Mouse (Mus musculus) MEL (cell line): ENCODE measurements at regions not wholly inside any gene's neighbourhood (a gene's known extent, or its start where the extent isn't known, plus 50 kb on each side); places are given as distances from the start of the nearest gene placed in this dataset.

Experiments used
- DNase-seq: peaks from one replicate; pipeline ENCODE4 v3.0.0; 2011; ENCODE audit warnings: low read depth, low spot score
- H3K27ac ChIP-seq: 2 replicates; pipeline ENCODE4 v1.5.1; 2012; ENCODE audit warnings: low read depth, mild to moderate bottlenecking, control low read depth, low read length, moderate library complexity; ENCODE audit not compliant: control insufficient read depth
- H3K27me3 ChIP-seq, 2 experiments: fragments of 150-350 bp in 1 of 2; sonication (generic) in 1 of 2; 2 replicates each; pipeline ENCODE4 v1.6.1; 2012; ENCODE audit warnings: low read length in 2 of 2, mild to moderate bottlenecking in 2 of 2, improper control_type of control experiment in 1 of 2, moderate library complexity in 1 of 2; ENCODE audit not compliant: insufficient read depth in 2 of 2, control insufficient read depth in 1 of 2
- H3K36me3 ChIP-seq, 2 experiments: 2 replicates each; pipeline ENCODE4 v1.6.1; 2012 to 2014; ENCODE audit warnings: low read length in 2 of 2, improper control_type of control experiment in 1 of 2, inconsistent platforms in 1 of 2, mild to moderate bottlenecking in 1 of 2; ENCODE audit not compliant: insufficient read depth in 2 of 2, control insufficient read depth in 1 of 2
- H3K4me1 ChIP-seq, 2 experiments: fragments of 150-350 bp in 1 of 2; sonication (generic) in 1 of 2; 2 replicates each; pipeline ENCODE4 v1.6.1; 2012; ENCODE audit warnings: low read length in 2 of 2, improper control_type of control experiment in 1 of 2, mild to moderate bottlenecking in 1 of 2; ENCODE audit not compliant: insufficient read depth in 2 of 2, control insufficient read depth in 1 of 2
- H3K4me3 ChIP-seq, 2 experiments: fragments of 150-350 bp in 1 of 2; sonication (generic) in 1 of 2; 2 replicates each; pipeline ENCODE4 v1.5.1; 2012; ENCODE audit warnings: low read depth in 2 of 2, low read length in 2 of 2, mild to moderate bottlenecking in 2 of 2, moderate library complexity in 2 of 2, control low read depth in 1 of 2, improper control_type of control experiment in 1 of 2; ENCODE audit not compliant: control insufficient read depth in 1 of 2, insufficient read depth in 1 of 2
- H3K79me2 ChIP-seq: 2 replicates; pipeline ENCODE4 v1.6.1; 2012; ENCODE audit warnings: mild to moderate bottlenecking, low read length, moderate library complexity; ENCODE audit not compliant: control insufficient read depth, poor library complexity, insufficient read depth
- H3K9ac ChIP-seq: 2 replicates; pipeline ENCODE4 v1.6.1; 2012; ENCODE audit warnings: low read depth, mild to moderate bottlenecking, control low read depth, low read length, moderate library complexity; ENCODE audit not compliant: control insufficient read depth, poor library complexity, severe bottlenecking
- H3K9me3 ChIP-seq: fragments of 150-350 bp; sonication (generic); replicated peaks from 2 replicates; pipeline ENCODE4 v1.6.1; 2012; ENCODE audit warnings: mild to moderate bottlenecking, low read length, improper control_type of control experiment, moderate library complexity; ENCODE audit not compliant: insufficient read depth
- BHLHE40 ChIP-seq: IDR thresholded peaks from 2 replicates; pipeline ENCODE4 v1.6.1; 2012; ENCODE audit warnings: low read depth, mild to moderate bottlenecking, inconsistent platforms, low read length, improper control_type of control experiment, borderline replicate concordance
- GABPA ChIP-seq: IDR thresholded peaks from 2 replicates; pipeline ENCODE4 v1.6.1; 2012; ENCODE audit warnings: low read depth, mild to moderate bottlenecking, inconsistent platforms, low read length, improper control_type of control experiment, moderate library complexity
- GATA1 ChIP-seq: IDR thresholded peaks from 2 replicates; pipeline ENCODE4 v1.6.1; 2011; ENCODE audit warnings: low read depth, low read length, improper control_type of control experiment
- HCFC1 ChIP-seq: IDR thresholded peaks from 2 replicates; pipeline ENCODE4 v1.6.1; 2012; ENCODE audit warnings: low read depth, mild to moderate bottlenecking, inconsistent platforms, low read length, improper control_type of control experiment, moderate library complexity
- KAT2A ChIP-seq: conservative IDR thresholded peaks from 2 replicates; pipeline ENCODE4 v1.6.1; 2012; ENCODE audit warnings: low read depth, low read length, improper control_type of control experiment, inconsistent platforms
- MAFK ChIP-seq: IDR thresholded peaks from 2 replicates; pipeline ENCODE4 v1.6.1; 2011; ENCODE audit warnings: low read depth, mild to moderate bottlenecking, low read length, improper control_type of control experiment, borderline replicate concordance
- MAX ChIP-seq: IDR thresholded peaks from 2 replicates; pipeline ENCODE4 v1.6.1; 2011; ENCODE audit warnings: low read length, improper control_type of control experiment
- MEF2A ChIP-seq: IDR thresholded peaks from 2 replicates; pipeline ENCODE4 v1.6.1; 2014; ENCODE audit warnings: low read depth, mild to moderate bottlenecking, inconsistent platforms, low read length, improper control_type of control experiment; ENCODE audit not compliant: poor library complexity, insufficient replicate concordance, severe bottlenecking; ENCODE audit errors: extremely low read depth
- MYC ChIP-seq: IDR thresholded peaks from 2 replicates; pipeline ENCODE4 v1.6.1; 2011; ENCODE audit warnings: low read depth, mild to moderate bottlenecking, low read length, improper control_type of control experiment, moderate library complexity
- NELFE ChIP-seq: IDR thresholded peaks from 2 replicates; pipeline ENCODE4 v1.6.1; 2011; ENCODE audit warnings: low read depth, low read length, improper control_type of control experiment
- NRF1 ChIP-seq: IDR thresholded peaks from 2 replicates; pipeline ENCODE4 v1.6.1; 2014; ENCODE audit warnings: low read depth, mild to moderate bottlenecking, inconsistent platforms, low read length, improper control_type of control experiment, moderate library complexity; ENCODE audit not compliant: poor library complexity, insufficient read depth, severe bottlenecking
- RAD21 ChIP-seq: IDR thresholded peaks from 2 replicates; pipeline ENCODE4 v1.6.1; 2011; ENCODE audit warnings: mild to moderate bottlenecking, low read depth, low read length, improper control_type of control experiment
- RCOR1 ChIP-seq: IDR thresholded peaks from 2 replicates; pipeline ENCODE4 v1.6.1; 2012; ENCODE audit warnings: low read depth, mild to moderate bottlenecking, inconsistent platforms, low read length, improper control_type of control experiment
- TAL1 ChIP-seq: IDR thresholded peaks from 2 replicates; pipeline ENCODE4 v1.6.1; 2012; ENCODE audit warnings: mild to moderate bottlenecking, inconsistent platforms, low read length, moderate library complexity, mixed read lengths
- UBTF ChIP-seq: IDR thresholded peaks from 2 replicates; pipeline ENCODE4 v1.6.1; 2012; ENCODE audit warnings: low read depth, mild to moderate bottlenecking, inconsistent platforms, low read length, improper control_type of control experiment, moderate library complexity, borderline replicate concordance; ENCODE audit not compliant: insufficient read depth
- USF1 ChIP-seq: IDR thresholded peaks from 2 replicates; pipeline ENCODE4 v1.6.1; 2014; ENCODE audit warnings: low read depth, mild to moderate bottlenecking, inconsistent platforms, low read length, improper control_type of control experiment, moderate library complexity
- ZNF384 ChIP-seq: IDR thresholded peaks from 2 replicates; pipeline ENCODE4 v1.6.1; 2012; ENCODE audit warnings: low read depth, mild to moderate bottlenecking, inconsistent platforms, low read length, improper control_type of control experiment

DNA sequence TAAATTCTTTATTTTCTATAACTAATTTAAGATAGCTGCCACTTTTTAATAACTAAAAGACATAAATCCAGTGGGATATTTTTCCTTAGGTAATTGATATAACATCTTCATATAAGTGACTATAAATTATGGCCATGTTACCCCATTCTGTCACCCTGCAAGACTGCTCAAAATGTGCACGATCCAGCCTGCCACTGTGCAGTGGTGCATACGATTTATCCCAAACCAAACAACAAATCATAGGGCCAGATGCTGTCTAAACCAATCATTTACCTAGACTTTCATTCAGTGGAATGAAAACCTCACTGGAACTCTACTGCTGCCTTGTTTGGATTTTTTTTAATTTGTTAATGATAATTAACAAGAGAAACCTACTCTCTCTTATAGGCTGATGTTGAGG is 216.5 kb downstream of the Samd5 start:
- no peak overlapping the region for H3K4me3 ChIP-seq
- no peaks in the 10 kb centered on the region for H3K27me3 ChIP-seq
- DNase-seq, result no peak
- H3K27ac ChIP-seq, result no peak overlapping the region
- no peak overlapping the region for H3K9ac ChIP-seq
- H3K9me3 ChIP-seq, result no peaks in the 10 kb centered on the region
- no peaks in the 10 kb centered on the region for H3K79me2 ChIP-seq
- TF ChIP-seq GABPA (no peak), HCFC1 (no peak), MYC (no peak), NELFE (no peak), RCOR1 (no peak), BHLHE40 (no peak), UBTF (no peak), MAX (no peak), NRF1 (no peak), GATA1 (no peak), KAT2A (no peak), USF1 (no peak), ZNF384 (no peak), MEF2A (no peak)
- H3K4me1 ChIP-seq, result no peaks in the 10 kb centered on the region
- H3K36me3 ChIP-seq, result no peaks in the 10 kb centered on the region

DNA sequence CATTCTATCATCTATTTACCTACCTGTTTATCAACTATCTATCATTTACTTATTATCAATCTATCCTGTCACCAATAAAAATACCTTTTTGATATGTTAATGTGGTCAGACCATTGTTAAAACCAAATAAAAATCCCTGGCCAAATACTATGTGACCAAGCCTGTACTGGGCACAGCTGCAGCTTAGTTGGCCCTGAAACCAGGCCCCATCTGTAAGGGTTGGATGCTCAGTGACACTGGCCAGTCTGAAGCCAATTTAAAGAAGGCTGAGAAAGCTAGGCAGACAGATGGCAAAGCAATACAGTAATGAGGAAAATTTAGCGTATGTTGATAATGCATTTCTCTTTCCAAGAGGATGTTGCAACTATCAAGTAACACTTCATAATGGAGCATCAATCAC is 217.8 kb downstream of the Samd5 start:
- no peak overlapping the region for H3K9ac ChIP-seq
- TF ChIP-seq RCOR1 (no peak), MEF2A (no peak), MAFK (no peak), TAL1 (no peak), MYC (no peak), RAD21 (no peak)

More for the DNA sequence above, 217.8 kb downstream of the Samd5 start:
- Histone ChIP-seq H3K4me1 (no peaks in the 10 kb centered on the region), H3K9me3 (no peaks in the 10 kb centered on the region), H3K79me2 (no peaks in the 10 kb centered on the region), H3K27ac (no peak overlapping the region), H3K36me3 (no peaks in the 10 kb centered on the region), H3K4me3 (no peak overlapping the region), H3K27me3 (no peaks in the 10 kb centered on the region)
- DNase-seq, result no peak
